Mouse (Mus musculus) olfactory bulb, adult 2 months (tissue): Measurements from ENCODE around the gene B3galt5.

Source experiments
- CTCF ChIP-seq: fragments of 200-500 bp; IDR thresholded peaks from 2 replicates; pipeline ENCODE4 v1.5.1; 2012; ENCODE audit warnings: low read depth, mild to moderate bottlenecking, low read length, moderate library complexity; ENCODE audit not compliant: insufficient read depth
- POLR2A ChIP-seq: fragments of 200-500 bp; IDR thresholded peaks from 2 replicates; pipeline ENCODE4 v1.6.1; 2012; ENCODE audit warnings: mild to moderate bottlenecking, low read depth, low read length, moderate library complexity; ENCODE audit not compliant: insufficient read depth

DNA sequence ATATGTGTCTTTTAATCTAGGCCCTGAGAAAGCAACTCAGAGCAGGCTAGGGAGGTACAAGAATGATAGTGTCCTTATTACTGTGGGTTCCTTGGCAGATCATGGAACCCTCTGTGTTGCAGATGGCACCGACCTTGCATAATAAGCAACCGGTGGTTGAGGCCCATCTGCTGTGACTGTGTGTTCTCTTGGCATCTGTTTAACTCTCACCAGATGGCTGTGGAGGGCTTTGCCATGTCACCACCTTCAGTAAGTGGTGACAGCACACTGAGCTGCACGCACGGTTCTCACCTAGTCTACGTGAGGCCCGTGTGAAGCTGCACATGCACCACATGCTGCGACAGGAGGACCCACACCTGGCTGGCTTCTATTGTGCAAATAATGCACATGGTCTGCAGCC lies 14.0 kb downstream of the B3galt5 start:
- TF ChIP-seq CTCF (no peak), POLR2A (no peak)
